Mouse (Mus musculus) small intestine, adult 2 months (tissue): ENCODE results near the gene Hspd1. TPM values are rescaled to one million over a fixed set of nuclear protein-coding genes. Genes with fewer than 3 reads are reported as not detected.

Source experiments
- H3K27ac ChIP-seq: fragments of 200-500 bp; 2 replicates; pipeline ENCODE4 v1.5.1; 2012; ENCODE audit warnings: low read depth, low read length, control low read depth, inconsistent platforms; ENCODE audit not compliant: insufficient read depth
- H3K27me3 ChIP-seq: fragments of 200-500 bp; 2 replicates; pipeline ENCODE4 v1.6.1; 2012; ENCODE audit warnings: mild to moderate bottlenecking, moderate library complexity, low read length, inconsistent platforms; ENCODE audit not compliant: control insufficient read depth, insufficient read depth
- H3K36me3 ChIP-seq: fragments of 200-500 bp; 2 replicates; pipeline ENCODE4 v1.6.1; 2012; ENCODE audit warnings: mild to moderate bottlenecking, low read length, control low read depth, inconsistent platforms; ENCODE audit not compliant: control insufficient read depth, insufficient read depth
- H3K4me1 ChIP-seq: fragments of 200-500 bp; 2 replicates; pipeline ENCODE4 v1.6.1; 2012; ENCODE audit warnings: low read length, inconsistent platforms, mixed read lengths; ENCODE audit not compliant: control insufficient read depth, insufficient read depth, insufficient read length
- H3K4me3 ChIP-seq: fragments of 200-500 bp; 2 replicates; pipeline ENCODE4 v1.5.1; 2012; ENCODE audit warnings: low read depth, mild to moderate bottlenecking, control low read depth, inconsistent platforms, low read length, moderate library complexity
- CTCF ChIP-seq: fragments of 200-500 bp; IDR thresholded peaks from 2 replicates; pipeline ENCODE4 v1.5.1; 2012; ENCODE audit warnings: low read depth, mild to moderate bottlenecking, control low read depth, inconsistent platforms, low read length, moderate library complexity, mixed read lengths; ENCODE audit not compliant: insufficient replicate concordance, insufficient read length; ENCODE audit errors: extremely low read depth
- POLR2A ChIP-seq: fragments of 200-500 bp; IDR thresholded peaks from 2 replicates; pipeline ENCODE4 v1.6.1; 2012; ENCODE audit warnings: low read depth, mild to moderate bottlenecking, control low read depth, inconsistent platforms, low read length, moderate library complexity
- WGBS: fragments of 180-500 bp; shearing (Covaris S2); methylation state at CpG from one replicate; pipeline ENCODE4 v1.1.7; 2018; 5-methylcytosine and 5-hydroxymethylcytosine counted together
- polyA plus RNA-seq: library from polyadenylated mRNA; depleted of rRNA; stranded (reverse); fragments of >200 nt; gene quantifications from 2 replicates; pipeline ENCODE4 v1.2.3, GENCODE M21; 2012

Gene Hspd1
- polyA plus RNA-seq, 1 experiment: 6.1 TPM

GRCm38 (mm10) chr1:55086868-55087400 lies 1.1 kb downstream of the Hspd1 start:
- Histone ChIP-seq H3K27ac (peak overlapping the region; percentile 76), H3K4me1 (no peaks in the 10 kb centered on the region), H3K36me3 (peaks cover 31% of the 10 kb centered on the region), H3K27me3 (no peaks in the 10 kb centered on the region), H3K4me3 (peak overlapping the region; percentile 83)
- TF ChIP-seq CTCF: no peak
- TF ChIP-seq POLR2A: no peak
- WGBS: under 1% methylated on average over 13 of the region's 13 CpGs

- Histone ChIP-seq H3K4me3 (peak overlapping the region; percentile 20; the same call in 1 of the 2 replicates), H3K4me1 (no peaks in the 10 kb centered on the region), H3K27me3 (no peaks in the 10 kb centered on the region), H3K27ac (no peak overlapping the region), H3K36me3 (peaks cover 32% of the 10 kb centered on the region)
- 20% methylated on average over 7 of the region's 7 CpGs for WGBS
- no peak for TF ChIP-seq POLR2A
- TF ChIP-seq CTCF: no peak
Observed at GRCm38 (mm10) chr1:55085781-55086366, 2.2 kb downstream of the Hspd1 start.

DNA sequence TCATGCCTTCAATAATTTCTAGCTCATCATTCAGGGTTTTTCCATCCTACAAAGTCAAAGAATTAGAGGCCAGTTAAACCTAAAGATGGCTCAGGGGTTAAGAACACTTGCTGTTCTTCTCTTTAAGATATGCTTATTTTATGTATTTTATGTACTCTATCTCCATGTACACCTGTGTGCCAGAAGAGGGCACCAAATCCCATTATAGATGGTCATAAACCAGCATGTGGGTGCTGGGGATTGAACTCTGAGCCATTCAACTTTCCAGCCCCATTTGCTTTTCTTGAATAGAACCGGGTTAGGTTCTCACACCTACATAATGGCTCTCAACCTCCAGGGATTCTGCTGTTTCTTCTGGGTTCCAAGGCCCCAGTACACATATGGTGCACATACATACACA lies 5.9 kb downstream of the Hspd1 start:
- Histone ChIP-seq H3K4me3 (no peak overlapping the region), H3K27me3 (no peaks in the 10 kb centered on the region), H3K36me3 (peaks cover 46% of the 10 kb centered on the region), H3K27ac (no peak overlapping the region), H3K4me1 (no peaks in the 10 kb centered on the region)
- TF ChIP-seq POLR2A (no peak), CTCF (no peak)
- WGBS: 48% methylated on average over 1 of the region's 1 CpGs

DNA sequence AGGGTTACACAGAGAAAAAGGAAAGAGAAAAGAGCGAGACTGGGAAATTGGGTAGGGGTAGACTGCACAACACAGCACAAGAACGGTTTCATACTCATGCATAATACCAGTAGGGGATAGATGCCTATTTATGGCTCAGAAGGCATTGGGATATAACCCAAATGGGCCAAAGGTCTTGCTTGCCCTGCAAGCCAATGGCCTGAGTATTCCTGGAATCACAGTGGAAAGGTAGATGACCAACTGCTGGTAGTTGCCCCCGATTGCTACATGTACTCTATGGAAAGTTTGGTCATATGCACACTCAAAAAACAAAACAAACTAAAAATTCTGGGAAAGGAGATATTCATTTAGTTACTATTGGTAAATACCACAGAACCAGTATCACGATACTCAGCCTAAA lies 8.4 kb downstream of the Hspd1 start:
- Histone ChIP-seq H3K27me3 (no peaks in the 10 kb centered on the region), H3K36me3 (peaks cover 41% of the 10 kb centered on the region), H3K4me1 (no peaks in the 10 kb centered on the region), H3K4me3 (no peak overlapping the region), H3K27ac (no peak overlapping the region)
- TF ChIP-seq CTCF (no peak), POLR2A (no peak)
- WGBS: 83% methylated on average over 4 of the region's 4 CpGs

DNA sequence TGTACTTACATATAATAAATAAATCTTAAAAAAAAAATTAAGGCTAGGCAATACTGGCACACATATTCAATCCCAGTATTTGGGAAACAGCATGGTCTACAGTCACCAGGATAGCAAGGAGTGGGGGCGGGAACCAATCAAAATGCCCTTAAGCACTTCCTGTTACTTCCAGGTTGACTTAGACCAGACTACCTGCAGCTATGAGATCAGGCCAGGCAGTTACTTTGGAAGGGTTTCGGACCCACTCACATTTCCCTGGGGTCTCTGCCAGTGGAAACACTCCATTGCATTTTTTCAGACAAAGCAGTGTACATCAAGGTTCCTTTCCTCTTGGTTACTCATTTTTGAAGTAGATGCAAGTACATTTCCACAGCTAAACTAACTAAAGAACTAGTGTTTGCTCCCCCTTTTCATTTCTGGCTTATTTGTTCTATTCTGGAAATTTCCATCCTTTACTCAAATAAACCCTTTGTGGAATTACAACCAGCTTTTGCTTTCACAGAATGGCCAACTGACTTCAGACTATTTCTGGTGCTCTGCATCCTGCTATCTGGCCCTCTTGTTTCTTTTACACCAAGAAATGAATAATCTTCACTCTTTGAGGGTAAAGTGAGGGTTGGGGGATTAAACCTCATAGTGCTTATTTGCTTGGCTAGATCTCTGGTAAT lies 11.1 kb downstream of the Hspd1 start:
- Histone ChIP-seq H3K4me3 (no peak overlapping the region), H3K27ac (no peak overlapping the region), H3K4me1 (no peaks in the 10 kb centered on the region), H3K36me3 (peaks cover 33% of the 10 kb centered on the region), H3K27me3 (no peaks in the 10 kb centered on the region)
- TF ChIP-seq CTCF: no peak
- TF ChIP-seq POLR2A: no peak
- WGBS: 89% methylated on average over 2 of the region's 2 CpGs

- H3K27me3 ChIP-seq: no peaks in the 10 kb centered on the region
- TF ChIP-seq CTCF: no peak
- no peak for TF ChIP-seq POLR2A
- no peak overlapping the region for H3K27ac ChIP-seq
- no peaks in the 10 kb centered on the region for H3K4me1 ChIP-seq
- no peak overlapping the region for H3K4me3 ChIP-seq
- H3K36me3 ChIP-seq: peaks cover 36% of the 10 kb centered on the region
Observed at GRCm38 (mm10) chr1:55076395-55076743, 11.7 kb downstream of the Hspd1 start.

DNA sequence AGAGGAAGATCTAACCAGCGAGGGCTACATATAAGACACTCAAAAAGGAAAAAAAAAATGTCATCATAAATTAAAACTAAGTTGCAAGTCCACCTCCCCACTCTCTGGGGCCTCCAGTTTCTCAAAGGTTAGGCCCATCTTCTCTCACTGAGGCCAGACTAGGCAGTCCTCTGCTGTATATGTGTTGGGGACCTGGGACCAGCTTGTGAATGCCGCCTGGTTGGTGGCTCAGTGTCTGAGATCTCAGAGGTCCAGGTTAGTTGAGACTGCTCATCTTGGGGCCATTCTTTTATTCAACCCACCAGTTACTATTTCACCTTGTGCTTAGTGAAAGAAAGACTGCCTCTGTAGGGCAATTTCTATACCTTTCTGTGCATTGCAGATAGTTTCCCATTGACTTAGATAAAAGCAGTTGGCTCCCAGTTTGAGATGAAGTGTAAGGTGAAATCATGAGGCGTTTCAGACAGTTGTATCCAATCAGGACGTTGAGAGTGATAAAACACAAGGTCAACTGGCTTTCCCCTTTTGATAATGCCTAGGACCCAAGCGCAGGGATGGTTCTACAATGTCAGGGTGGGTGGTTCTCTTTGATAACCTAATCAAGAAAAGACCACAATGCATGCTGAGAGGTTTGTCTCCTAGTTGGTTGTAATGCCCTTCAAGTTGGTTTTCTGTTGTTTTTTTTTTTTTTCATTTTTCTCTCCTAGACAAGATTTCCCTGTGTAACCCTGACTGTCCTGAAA lies 12.2 kb downstream of the Hspd1 start:
- WGBS: 56% methylated on average over 5 of the region's 5 CpGs
- no peak overlapping the region for H3K4me3 ChIP-seq
- no peak overlapping the region for H3K27ac ChIP-seq
- no peak for TF ChIP-seq CTCF
- no peak for TF ChIP-seq POLR2A
- H3K36me3 ChIP-seq: peaks cover 36% of the 10 kb centered on the region
- no peaks in the 10 kb centered on the region for H3K27me3 ChIP-seq
- H3K4me1 ChIP-seq: no peaks in the 10 kb centered on the region
